Mouse (Mus musculus) liver, embryonic 14.5 days (tissue): Measurements from ENCODE around the gene Dennd2c. TPM values are rescaled to one million over a fixed set of nuclear protein-coding genes. Genes with fewer than 3 reads are reported as not detected.
"Not testable (repeated sequence)": the region's sequence is repeated elsewhere in the genome, so short reads cannot be mapped to it uniquely, and the experiment has no call there.

Experiments used
- ATAC-seq: fragments of 200-750 bp; cut with Nextera tagmentation; 2 replicates; pipeline ENCODE4 v1.8.0; 2017; ENCODE audit warnings: moderate number of reproducible peaks, mild to moderate bottlenecking, moderate library complexity; ENCODE audit not compliant: insufficient read depth
- DNase-seq, 3 experiments: peaks; one replicate each; pipeline ENCODE4 v3.0.0-alpha.2; 2012 to 2013; ENCODE audit warnings: low read depth in 3 of 3, low spot score in 3 of 3
- H3K27ac ChIP-seq: fragments of 300-500 bp; sonication (generic); 2 replicates; pipeline ENCODE4 v1.5.1; 2014; ENCODE audit warnings: moderate library complexity, mild to moderate bottlenecking, control low read depth, inconsistent platforms
- H3K27me3 ChIP-seq: fragments of 300-500 bp; sonication (generic); 2 replicates; pipeline ENCODE4 v1.6.1; 2014; ENCODE audit warnings: mild to moderate bottlenecking, low read length, moderate library complexity; ENCODE audit not compliant: control insufficient read depth, insufficient read depth
- H3K36me3 ChIP-seq: fragments of 300-500 bp; sonication (generic); replicated peaks from 2 replicates; pipeline ENCODE4 v1.6.1; 2014; ENCODE audit warnings: low read depth; ENCODE audit not compliant: control insufficient read depth, insufficient read depth
- H3K4me1 ChIP-seq, 2 experiments: fragments of 200-500 bp in 1 of 2; fragments of 300-500 bp in 1 of 2; sonication (generic) in 1 of 2; replicated peaks; 2 replicates each; pipeline ENCODE4 v1.6.1; 2012 to 2014; ENCODE audit warnings: antibody characterized with exemption in 1 of 2, inconsistent platforms in 1 of 2, low read length in 1 of 2; ENCODE audit not compliant: control insufficient read depth in 2 of 2, insufficient read depth in 2 of 2
- H3K4me2 ChIP-seq: fragments of 300-500 bp; sonication (generic); 2 replicates; pipeline ENCODE4 v1.6.1; 2014; ENCODE audit warnings: low read depth, mild to moderate bottlenecking, control low read depth, moderate library complexity
- H3K4me3 ChIP-seq, 2 experiments: fragments of 200-500 bp in 1 of 2; fragments of 300-500 bp in 1 of 2; sonication (generic) in 1 of 2; 2 replicates each; pipeline ENCODE4 v1.5.1; 2012 to 2014; ENCODE audit warnings: low read depth in 2 of 2, low read length in 2 of 2, mild to moderate bottlenecking in 2 of 2, control low read depth in 1 of 2, inconsistent platforms in 1 of 2, moderate library complexity in 1 of 2; ENCODE audit not compliant: insufficient read depth in 1 of 2
- H3K9ac ChIP-seq: fragments of 300-500 bp; sonication (generic); replicated peaks from 2 replicates; pipeline ENCODE4 v1.6.1; 2014; ENCODE audit warnings: mild to moderate bottlenecking, control low read depth, moderate library complexity
- H3K9me3 ChIP-seq: fragments of 300-500 bp; sonication (generic); 2 replicates; pipeline ENCODE4 v1.6.1; 2016; ENCODE audit warnings: low read length, mixed read lengths; ENCODE audit not compliant: control insufficient read depth
- CTCF ChIP-seq: IDR thresholded peaks from 2 replicates; pipeline ENCODE4 v1.5.1; 2016; ENCODE audit warnings: antibody characterized with exemption, low read depth, control low read depth
- EP300 ChIP-seq: IDR thresholded peaks from 2 replicates; pipeline ENCODE4 v1.6.1; 2016; ENCODE audit warnings: antibody characterized with exemption, low read depth
- WGBS: fragments of 180-500 bp; shearing (Covaris S2); extraction: QIAGEN DNeasy Blood & Tissue Kit; methylation state at CpG from one replicate; pipeline ENCODE4 v1.1.7; 2014; ENCODE audit not compliant: insufficient replicate concordance; 5-methylcytosine and 5-hydroxymethylcytosine counted together
- polyA plus RNA-seq, 2 experiments: library from polyadenylated mRNA; depleted of rRNA in 1 of 2; stranded (reverse) in 1 of 2; unstranded in 1 of 2; fragments of >200 nt; fragmentation: Nextera tagmentation in 1 of 2; extraction: Ambion mirVana in 1 of 2; gene quantifications; 2 replicates each; pipeline versions ENCODE4 v1.2.1 to v1.2.3; 2012 to 2014

Gene Dennd2c
- polyA plus RNA-seq, 2 experiments: 6.6 to 7.4 TPM

- 72% methylated on average over 8 of the region's 8 CpGs for WGBS
- Histone ChIP-seq H3K4me3 (no peak overlapping the region), H3K9ac (no peak overlapping the region), H3K4me1 (peaks cover 0 to 4% of the 10 kb centered on the region in 2 experiments; a peak in 2 of 4 replicates), H3K27me3 (no peaks in the 10 kb centered on the region), H3K9me3 (no peaks in the 10 kb centered on the region), H3K4me2 (no peak overlapping the region), H3K27ac (no peak overlapping the region), H3K36me3 (no peaks in the 10 kb centered on the region)
- ATAC-seq (no peak), DNase-seq (no peak)
- TF ChIP-seq CTCF (no peak), EP300 (no peak)
Measured at GRCm38 (mm10) chr3:103214593-103215285, 112.3 kb downstream of the Dennd2c start.

DNA sequence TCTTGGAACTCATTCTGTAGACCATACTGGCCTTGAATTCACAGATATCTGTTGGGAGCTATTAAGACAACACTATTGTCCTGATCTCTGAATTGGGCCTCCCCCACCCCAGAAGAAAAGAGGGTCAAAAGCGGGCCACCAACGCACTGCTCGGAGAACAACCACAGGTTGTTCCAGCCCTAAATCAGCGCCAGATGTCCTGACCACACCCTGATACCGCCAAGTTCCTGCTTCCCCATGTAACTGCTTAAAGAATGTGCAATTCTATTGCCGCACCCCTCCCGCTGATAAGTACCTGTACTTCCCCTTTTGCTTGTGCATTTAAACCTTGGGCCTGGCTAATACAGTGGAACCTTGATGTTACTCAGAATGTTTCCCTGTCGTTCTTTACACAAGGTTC, 113.0 kb downstream of the Dennd2c start:
- H3K27me3 ChIP-seq, H3K4me3 ChIP-seq, ATAC-seq: not testable (repeated sequence)

More for the DNA sequence above, 113.0 kb downstream of the Dennd2c start:
- H3K9me3 ChIP-seq, H3K27ac ChIP-seq, H3K36me3 ChIP-seq, H3K4me2 ChIP-seq, DNase-seq, H3K9ac ChIP-seq, H3K4me1 ChIP-seq: not testable (repeated sequence)
- 75% methylated on average over 8 of the region's 8 CpGs for WGBS

Other genes with a start within 250 kb of the Dennd2c start
- gene Sycp1, start 166.5 kb upstream of the Dennd2c start, polyA plus RNA-seq (2012; rRNA removed): 0.01 and 0.07 TPM in 2 replicates
- gene Sycp1, start 166.5 kb upstream of the Dennd2c start, polyA plus RNA-seq (2014; fragmentation: Nextera tagmentation; extraction: Ambion mirVana): 0.18 TPM in 1 of 2 replicates, not detected in the other
- gene Nr1h5, start 138.5 kb upstream of the Dennd2c start, polyA plus RNA-seq (2012; rRNA removed): 3.9 and 4.6 TPM in 2 replicates
- gene Nr1h5, start 138.5 kb upstream of the Dennd2c start, polyA plus RNA-seq (2014; fragmentation: Nextera tagmentation; extraction: Ambion mirVana): 1.9 and 3.0 TPM in 2 replicates
- gene Sike1, start 106.9 kb upstream of the Dennd2c start, polyA plus RNA-seq (2012; rRNA removed): 3.4 and 5.6 TPM in 2 replicates
- 13.6 and 16.8 TPM in 2 replicates for gene Sike1, start 106.9 kb upstream of the Dennd2c start, polyA plus RNA-seq (2014; fragmentation: Nextera tagmentation; extraction: Ambion mirVana)
- gene Csde1, start 82.2 kb upstream of the Dennd2c start, polyA plus RNA-seq (2012; rRNA removed): 17.5 and 28.5 TPM in 2 replicates
- 116 and 122 TPM in 2 replicates for gene Csde1, start 82.2 kb upstream of the Dennd2c start, polyA plus RNA-seq (2014; fragmentation: Nextera tagmentation; extraction: Ambion mirVana)
- 14.2 and 21.4 TPM in 2 replicates for gene Nras, start 44.3 kb upstream of the Dennd2c start, polyA plus RNA-seq (2012; rRNA removed)
- gene Nras, start 44.3 kb upstream of the Dennd2c start, polyA plus RNA-seq (2014; fragmentation: Nextera tagmentation; extraction: Ambion mirVana): 43.2 TPM in 2 replicates
- 0.05 and 0.07 TPM in 2 replicates for gene Ampd1, start 28.6 kb upstream of the Dennd2c start, polyA plus RNA-seq (2012; rRNA removed)
- 0.06 TPM in 1 of 2 replicates, not detected in the other for gene Ampd1, start 28.6 kb upstream of the Dennd2c start, polyA plus RNA-seq (2014; fragmentation: Nextera tagmentation; extraction: Ambion mirVana)
- gene Bcas2, start 69.1 kb downstream of the Dennd2c start, polyA plus RNA-seq (2012; rRNA removed): 58.1 and 104 TPM in 2 replicates
- gene Bcas2, start 69.1 kb downstream of the Dennd2c start, polyA plus RNA-seq (2014; fragmentation: Nextera tagmentation; extraction: Ambion mirVana): 135 and 152 TPM in 2 replicates
- 6.6 and 6.7 TPM in 2 replicates for gene Trim33, start 176.7 kb downstream of the Dennd2c start, polyA plus RNA-seq (2012; rRNA removed)
- 4.7 and 7.1 TPM in 2 replicates for gene Trim33, start 176.7 kb downstream of the Dennd2c start, polyA plus RNA-seq (2014; fragmentation: Nextera tagmentation; extraction: Ambion mirVana)